Mouse (Mus musculus): ENCODE results near the gene Gpx4. TPM values are rescaled to one million over a fixed set of nuclear protein-coding genes. Genes with fewer than 3 reads are reported as not detected.
"Not testable (repeated sequence)": the region's sequence is repeated elsewhere in the genome, so short reads cannot be mapped to it uniquely, and the experiment has no call there.

Gpx4 gene
- polyA plus RNA-seq, 1 experiment: 259 TPM

DNA sequence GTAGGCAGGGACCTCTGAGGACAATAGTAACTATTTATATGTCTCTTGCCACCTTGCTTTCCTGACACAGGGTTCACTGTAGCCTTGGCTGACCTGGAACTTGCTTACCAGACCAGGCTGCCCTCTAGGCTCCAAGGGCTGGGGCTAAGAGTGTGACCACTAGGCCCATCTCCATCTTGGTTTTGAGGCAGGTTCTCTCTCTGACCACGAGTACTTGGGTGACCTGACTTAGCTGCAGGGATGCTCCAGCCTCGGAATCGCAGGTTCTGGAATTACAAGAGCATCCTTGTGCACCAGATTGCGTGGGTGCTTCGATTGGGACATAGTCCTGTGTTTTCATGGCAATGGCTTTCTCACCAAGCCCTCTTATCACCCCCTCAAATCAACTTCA lies 5.4 kb downstream of the Gpx4 start:
- TF ChIP-seq CTCF (IDR thresholded peaks at IDR 0.05; ENCODE audit: extremely low read depth, insufficient read depth, insufficient read length, insufficient replicate concordance) (no peak), POLR2A (IDR thresholded peaks at IDR 0.05; ENCODE audit: low read depth, low read length) (no peak)
- H3K4me3 ChIP-seq (ENCODE audit: extremely low read depth, insufficient read depth, insufficient read length): no peak overlapping the region
- peaks cover 15% of the 10 kb centered on the region for H3K36me3 ChIP-seq (ENCODE audit: control insufficient read depth, insufficient read depth, low read length)
- peak overlapping the region; percentile 87 for H3K27ac ChIP-seq (ENCODE audit: insufficient read depth, low read length)
- DNase-seq (ENCODE audit: low read depth in 1 of 2, low spot score in 2 of 2): no peak
- no peaks in the 10 kb centered on the region for H3K27me3 ChIP-seq (ENCODE audit: control insufficient read depth, insufficient read depth, low read length)
- H3K4me1 ChIP-seq (ENCODE audit: control insufficient read depth, insufficient read depth, insufficient read length): peaks cover 29% of the 10 kb centered on the region; the same call in 1 of the 2 replicates
- 84% methylated on average over 5 of the region's 5 CpGs for WGBS

DNA sequence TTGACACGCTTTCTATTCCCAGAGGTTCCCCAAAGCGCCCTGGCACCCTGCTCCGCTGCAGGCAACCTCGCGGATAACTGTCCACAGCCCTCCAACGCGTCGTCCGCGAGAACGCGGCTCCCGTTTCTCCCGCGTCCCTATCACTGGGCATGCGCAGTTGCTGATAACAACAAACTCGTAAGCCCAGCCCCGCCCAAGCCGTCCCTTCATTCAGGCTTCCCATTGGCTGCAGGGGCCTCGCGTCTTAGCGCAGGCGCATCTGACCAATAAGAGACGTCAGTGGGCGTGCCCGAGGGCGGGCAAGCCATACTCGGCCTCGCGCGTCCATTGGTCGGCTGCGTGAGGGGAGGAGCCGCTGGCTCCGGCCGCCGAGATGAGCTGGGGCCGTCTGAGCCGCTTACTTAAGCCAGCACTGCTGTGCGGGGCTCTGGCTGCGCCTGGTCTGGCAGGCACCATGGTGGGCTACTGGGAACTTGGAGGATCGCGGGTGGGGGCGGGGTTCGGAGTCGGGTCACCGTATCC lies 6.4 kb downstream of the Gpx4 start:
- H3K4me1 ChIP-seq (ENCODE audit: control insufficient read depth, insufficient read depth, insufficient read length): peaks cover 29% of the 10 kb centered on the region; the same call in 1 of the 2 replicates
- no peaks in the 10 kb centered on the region for H3K27me3 ChIP-seq (ENCODE audit: control insufficient read depth, insufficient read depth, low read length)
- peak overlapping the region; percentile 92 for H3K27ac ChIP-seq (ENCODE audit: insufficient read depth, low read length)
- DNase-seq (ENCODE audit: low read depth in 1 of 2, low spot score in 2 of 2): peak; percentile 97 to 99
- under 1% methylated on average over 47 of the region's 47 CpGs for WGBS
- H3K4me3 ChIP-seq (ENCODE audit: extremely low read depth, insufficient read depth, insufficient read length): peak overlapping the region; percentile 79
- TF ChIP-seq POLR2A (IDR thresholded peaks at IDR 0.05; ENCODE audit: low read depth, low read length) (peak; percentile 86), CTCF (IDR thresholded peaks at IDR 0.05; ENCODE audit: extremely low read depth, insufficient read depth, insufficient read length, insufficient replicate concordance) (no peak)
- H3K36me3 ChIP-seq (ENCODE audit: control insufficient read depth, insufficient read depth, low read length): peaks cover 25% of the 10 kb centered on the region

GRCm38 (mm10) chr10:80053831-80054815 lies 7.2 kb downstream of the Gpx4 start:
- H3K27ac ChIP-seq (ENCODE audit: insufficient read depth, low read length): peak overlapping the region; percentile 92
- H3K27me3 ChIP-seq (ENCODE audit: control insufficient read depth, insufficient read depth, low read length): no peaks in the 10 kb centered on the region
- H3K36me3 ChIP-seq (ENCODE audit: control insufficient read depth, insufficient read depth, low read length): peaks cover 29% of the 10 kb centered on the region
- DNase-seq (ENCODE audit: low read depth in 1 of 2, low spot score in 2 of 2): peak in 1 of 2 experiments; percentile 46
- TF ChIP-seq POLR2A (IDR thresholded peaks at IDR 0.05; ENCODE audit: low read depth, low read length) (no peak), CTCF (IDR thresholded peaks at IDR 0.05; ENCODE audit: extremely low read depth, insufficient read depth, insufficient read length, insufficient replicate concordance) (no peak)
- peak overlapping the region; percentile 79 for H3K4me3 ChIP-seq (ENCODE audit: extremely low read depth, insufficient read depth, insufficient read length)
- WGBS: 1% methylated on average over 77 of the region's 77 CpGs
- H3K4me1 ChIP-seq (ENCODE audit: control insufficient read depth, insufficient read depth, insufficient read length): peaks cover 29% of the 10 kb centered on the region; the same call in 1 of the 2 replicates

GRCm38 (mm10) chr10:80054911-80055310 lies 7.9 kb downstream of the Gpx4 start:
- Histone ChIP-seq H3K4me1 (ENCODE audit: control insufficient read depth, insufficient read depth, insufficient read length) (peaks cover 26% of the 10 kb centered on the region; the same call in 1 of the 2 replicates), H3K4me3 (ENCODE audit: extremely low read depth, insufficient read depth, insufficient read length) (peak overlapping the region; percentile 79; the same call in 1 of the 2 replicates), H3K36me3 (ENCODE audit: control insufficient read depth, insufficient read depth, low read length) (peaks cover 37% of the 10 kb centered on the region)
- not testable (repeated sequence) for H3K27ac ChIP-seq (ENCODE audit: insufficient read depth, low read length); H3K27me3 ChIP-seq (ENCODE audit: control insufficient read depth, insufficient read depth, low read length); DNase-seq (ENCODE audit: low read depth in 1 of 2, low spot score in 2 of 2)
- 21% methylated on average over 3 of the region's 3 CpGs for WGBS

- Histone ChIP-seq H3K4me3 (ENCODE audit: extremely low read depth, insufficient read depth, insufficient read length) (no peak overlapping the region), H3K4me1 (ENCODE audit: control insufficient read depth, insufficient read depth, insufficient read length) (peaks cover 21% of the 10 kb centered on the region; the same call in 1 of the 2 replicates)
Measured at GRCm38 (mm10) chr10:80055364-80055763, 8.4 kb downstream of the Gpx4 start.

GRCm38 (mm10) chr10:80055891-80056290 lies 8.9 kb downstream of the Gpx4 start:
- Histone ChIP-seq H3K36me3 (ENCODE audit: control insufficient read depth, insufficient read depth, low read length) (peaks cover 46% of the 10 kb centered on the region), H3K4me3 (ENCODE audit: extremely low read depth, insufficient read depth, insufficient read length) (no peak overlapping the region), H3K27me3 (ENCODE audit: control insufficient read depth, insufficient read depth, low read length) (no peaks in the 10 kb centered on the region), H3K4me1 (ENCODE audit: control insufficient read depth, insufficient read depth, insufficient read length) (peaks cover 17% of the 10 kb centered on the region; the same call in 1 of the 2 replicates), H3K27ac (ENCODE audit: insufficient read depth, low read length) (no peak overlapping the region)
- no peak for DNase-seq (ENCODE audit: low read depth in 1 of 2, low spot score in 2 of 2)
- TF ChIP-seq CTCF (IDR thresholded peaks at IDR 0.05; ENCODE audit: extremely low read depth, insufficient read depth, insufficient read length, insufficient replicate concordance) (no peak), POLR2A (IDR thresholded peaks at IDR 0.05; ENCODE audit: low read depth, low read length) (no peak)
- 80% methylated on average over 9 of the region's 10 CpGs for WGBS

More at GRCm38 (mm10) chr10:80055364-80055763, 8.4 kb downstream of the Gpx4 start:
- no peaks in the 10 kb centered on the region for H3K27me3 ChIP-seq (ENCODE audit: control insufficient read depth, insufficient read depth, low read length)
- 79% methylated on average over 5 of the region's 5 CpGs for WGBS
- TF ChIP-seq POLR2A (IDR thresholded peaks at IDR 0.05; ENCODE audit: low read depth, low read length) (no peak), CTCF (IDR thresholded peaks at IDR 0.05; ENCODE audit: extremely low read depth, insufficient read depth, insufficient read length, insufficient replicate concordance) (no peak)
- no peak overlapping the region for H3K27ac ChIP-seq (ENCODE audit: insufficient read depth, low read length)
- no peak for DNase-seq (ENCODE audit: low read depth in 1 of 2, low spot score in 2 of 2)
- peaks cover 42% of the 10 kb centered on the region for H3K36me3 ChIP-seq (ENCODE audit: control insufficient read depth, insufficient read depth, low read length)

Measured in spleen, adult 2 months (tissue).